Mouse (Mus musculus): Measurements from ENCODE around the gene Gm19426. TPM values are rescaled to one million over a fixed set of nuclear protein-coding genes. Genes with fewer than 3 reads are reported as not detected.

Gene Gm19426
- total and polyA plus RNA-seq, 2 experiments from 2014 or later, result 2.6 to 3.0 TPM

DNA sequence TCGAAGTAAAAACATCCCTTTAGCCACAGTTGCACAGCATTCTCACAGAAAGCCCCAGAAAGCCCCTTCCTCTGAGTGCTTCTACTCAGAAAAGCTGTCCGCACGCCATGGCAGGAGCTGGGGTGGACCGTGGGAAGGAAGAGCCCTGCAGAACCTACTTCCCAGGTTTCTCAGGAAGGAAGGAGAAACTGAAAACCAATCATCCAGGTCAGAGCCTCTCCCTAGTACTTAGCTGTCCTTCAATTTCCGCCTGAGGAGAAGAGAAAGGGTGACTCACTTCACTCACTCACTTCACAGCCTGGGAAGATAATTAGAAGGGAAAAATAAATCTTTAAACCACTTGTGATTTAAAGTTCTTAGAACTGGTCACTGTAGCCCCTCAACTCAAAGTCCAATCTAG is 39.1 kb downstream of the Gm19426 start:
- ATAC-seq (no peak), DNase-seq (no peak)
- Histone ChIP-seq H3K9ac (no peak overlapping the region), H3K4me1 (ENCODE audit: insufficient read depth) (0 out of 2 replicates have a peak, but pooled peaks cover 3% of the 10 kb centered on the region), H3K9me3 (ENCODE audit: low read length) (no peaks in the 10 kb centered on the region), H3K4me3 (ENCODE audit: low read depth, low read length) (no peak overlapping the region), H3K27me3 (ENCODE audit: insufficient read depth, low read length) (no peaks in the 10 kb centered on the region), H3K36me3 (ENCODE audit: insufficient read depth) (peaks cover 18% of the 10 kb centered on the region), H3K27ac (ENCODE audit: low read depth, low read length) (no peak overlapping the region), H3K4me2 (ENCODE audit: low read depth) (no peak overlapping the region)
- 77% methylated on average over 5 of the region's 5 CpGs for WGBS
- no peak for TF ChIP-seq CTCF (IDR thresholded peaks at IDR 0.05; ENCODE audit: low read depth)

- TF ChIP-seq CTCF (IDR thresholded peaks at IDR 0.05; ENCODE audit: low read depth), result no peak
- no peak overlapping the region for H3K4me2 ChIP-seq (ENCODE audit: low read depth)
- peaks cover 14% of the 10 kb centered on the region for H3K36me3 ChIP-seq (ENCODE audit: insufficient read depth)
- H3K4me3 ChIP-seq (ENCODE audit: low read depth, low read length), result no peak overlapping the region
- ATAC-seq (no peak), DNase-seq (no peak)
- no peaks in the 10 kb centered on the region for H3K4me1 ChIP-seq (ENCODE audit: insufficient read depth)
- H3K27me3 ChIP-seq (ENCODE audit: insufficient read depth, low read length), result no peaks in the 10 kb centered on the region
- no peak overlapping the region for H3K9ac ChIP-seq
- H3K27ac ChIP-seq (ENCODE audit: low read depth, low read length), result no peak overlapping the region
- H3K9me3 ChIP-seq (ENCODE audit: low read length), result no peaks in the 10 kb centered on the region
- WGBS, result 93% methylated on average over 1 of the region's 1 CpGs
These were observed 40.0 kb downstream of the Gm19426 start for GRCm38 (mm10) chr2:84703497-84703896.

DNA sequence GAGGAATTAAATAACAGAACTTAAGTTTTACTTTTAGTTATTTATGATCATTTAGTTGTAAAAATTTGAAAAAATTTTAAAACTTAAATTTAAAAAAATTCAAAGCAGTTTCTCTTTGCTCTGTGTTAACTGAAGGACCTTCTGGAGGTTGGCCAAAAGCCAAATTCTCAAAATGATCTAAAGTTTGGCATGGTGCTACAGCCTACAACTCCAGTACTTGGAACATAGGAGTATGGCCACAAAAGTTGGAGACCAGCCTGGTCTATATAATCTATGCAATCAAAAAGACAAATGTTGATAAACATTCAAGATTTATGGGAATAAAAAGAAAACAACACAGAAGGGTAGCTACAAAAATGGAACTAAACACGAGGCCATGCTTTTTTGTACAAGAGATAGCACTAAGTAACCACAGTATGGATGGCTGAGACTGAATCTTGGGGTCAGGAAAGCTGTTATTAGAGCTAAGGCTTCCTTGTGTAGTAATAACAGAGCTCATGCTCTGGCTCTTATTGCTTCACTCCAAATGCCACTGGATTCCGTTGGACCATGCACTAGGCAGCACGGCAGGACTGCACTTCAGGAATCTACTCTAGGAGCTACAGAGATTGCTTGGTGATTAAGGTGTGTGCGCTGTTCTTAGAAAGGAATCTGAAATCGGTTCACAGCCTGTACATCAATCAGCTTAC is 48.3 kb downstream of the Gm19426 start:
- Histone ChIP-seq H3K9ac (no peak overlapping the region), H3K27me3 (ENCODE audit: insufficient read depth, low read length) (no peaks in the 10 kb centered on the region), H3K4me1 (ENCODE audit: insufficient read depth) (no peaks in the 10 kb centered on the region), H3K36me3 (ENCODE audit: insufficient read depth) (peaks cover 46% of the 10 kb centered on the region), H3K4me3 (ENCODE audit: low read depth, low read length) (no peak overlapping the region), H3K9me3 (ENCODE audit: low read length) (no peaks in the 10 kb centered on the region), H3K27ac (ENCODE audit: low read depth, low read length) (no peak overlapping the region), H3K4me2 (ENCODE audit: low read depth) (no peak overlapping the region)
- DNase-seq, result no peak
- TF ChIP-seq CTCF (IDR thresholded peaks at IDR 0.05; ENCODE audit: low read depth), result no peak
- ATAC-seq, result peak; percentile 58; the same call in 1 of the 2 replicates
- 86% methylated on average over 5 of the region's 5 CpGs for WGBS

MicroRNAs within 50 kb of the gene (microRNA counts, 519-probe panel; counts per million panel counts)
- microRNA mmu-miR-130a, result 7,370 counts per million, percentile 94 among the panel's probes with 10 or more counts

Small RNAs within 50 kb of the gene (microRNA-seq; reads per million reads assigned to microRNA genes)
- gene Mir130a, result 19,535 to 24,895 reads per million in 2 experiments

Other genes starting within 250 kb of the Gm19426 start
- 86.2 and 87.7 TPM in 2 replicates for gene Ctnnd1, start 92.9 kb downstream of the Gm19426 start, total RNA-seq (2014; rRNA removed)
- 15.7 and 18.1 TPM in 2 replicates for gene Ctnnd1, start 92.9 kb downstream of the Gm19426 start, polyA plus RNA-seq (2015; fragmentation: Nextera tagmentation; extraction: Ambion mirVana)
- 0.10 TPM in 1 of 2 replicates, not detected in the other for gene Btbd18, start 84.6 kb downstream of the Gm19426 start, total RNA-seq (2014; rRNA removed)
- 0.13 and 0.25 TPM in 2 replicates for gene Btbd18, start 84.6 kb downstream of the Gm19426 start, polyA plus RNA-seq (2015; fragmentation: Nextera tagmentation; extraction: Ambion mirVana)
- 194 and 244 TPM in 2 replicates for gene Selenoh, start 72.9 kb downstream of the Gm19426 start, total RNA-seq (2014; rRNA removed)
- 228 and 259 TPM in 2 replicates for gene Selenoh, start 72.9 kb downstream of the Gm19426 start, polyA plus RNA-seq (2015; fragmentation: Nextera tagmentation; extraction: Ambion mirVana)
- gene Gm28635, start 65.6 kb downstream of the Gm19426 start, total RNA-seq (2014; rRNA removed), result not detected in 2 replicates
- not detected in 2 replicates for gene Gm28635, start 65.6 kb downstream of the Gm19426 start, polyA plus RNA-seq (2015; fragmentation: Nextera tagmentation; extraction: Ambion mirVana)
- gene Med19, start 65.3 kb downstream of the Gm19426 start, total RNA-seq (2014; rRNA removed), result 46.8 and 47.5 TPM in 2 replicates
- gene Med19, start 65.3 kb downstream of the Gm19426 start, polyA plus RNA-seq (2015; fragmentation: Nextera tagmentation; extraction: Ambion mirVana), result 45.8 and 48.7 TPM in 2 replicates
- 115 and 130 TPM in 2 replicates for gene Tmx2, start 64.5 kb downstream of the Gm19426 start, total RNA-seq (2014; rRNA removed)
- 206 and 248 TPM in 2 replicates for gene Tmx2, start 64.5 kb downstream of the Gm19426 start, polyA plus RNA-seq (2015; fragmentation: Nextera tagmentation; extraction: Ambion mirVana)
- gene Zdhhc5, start 28.5 kb downstream of the Gm19426 start, total RNA-seq (2014; rRNA removed), result 22.9 and 27.5 TPM in 2 replicates
- 13.1 TPM in 2 replicates for gene Zdhhc5, start 28.5 kb downstream of the Gm19426 start, polyA plus RNA-seq (2015; fragmentation: Nextera tagmentation; extraction: Ambion mirVana)
- gene Clp1, start 16.3 kb downstream of the Gm19426 start, total RNA-seq (2014; rRNA removed), result 13.2 and 18.7 TPM in 2 replicates
- 15.6 and 15.8 TPM in 2 replicates for gene Clp1, start 16.3 kb downstream of the Gm19426 start, polyA plus RNA-seq (2015; fragmentation: Nextera tagmentation; extraction: Ambion mirVana)
- gene Ypel4, start 9.6 kb downstream of the Gm19426 start, total RNA-seq (2014; rRNA removed), result 14.8 and 15.0 TPM in 2 replicates
- gene Ypel4, start 9.6 kb downstream of the Gm19426 start, polyA plus RNA-seq (2015; fragmentation: Nextera tagmentation; extraction: Ambion mirVana), result 7.4 and 9.3 TPM in 2 replicates
- gene Serping1, start 31.8 kb upstream of the Gm19426 start, total RNA-seq (2014; rRNA removed), result 9.1 and 19.2 TPM in 2 replicates
- gene Serping1, start 31.8 kb upstream of the Gm19426 start, polyA plus RNA-seq (2015; fragmentation: Nextera tagmentation; extraction: Ambion mirVana), result 23.1 and 24.8 TPM in 2 replicates
- 14.8 and 15.1 TPM in 2 replicates for gene Ube2l6, start 55.2 kb upstream of the Gm19426 start, total RNA-seq (2014; rRNA removed)
- gene Ube2l6, start 55.2 kb upstream of the Gm19426 start, polyA plus RNA-seq (2015; fragmentation: Nextera tagmentation; extraction: Ambion mirVana), result 14.9 and 18.1 TPM in 2 replicates
- 0.29 TPM in 1 of 2 replicates, not detected in the other for gene Smtnl1, start 79.0 kb upstream of the Gm19426 start, total RNA-seq (2014; rRNA removed)
- gene Smtnl1, start 79.0 kb upstream of the Gm19426 start, polyA plus RNA-seq (2015; fragmentation: Nextera tagmentation; extraction: Ambion mirVana), result 0.17 TPM in 1 of 2 replicates, not detected in the other
- gene Timm10, start 83.3 kb upstream of the Gm19426 start, total RNA-seq (2014; rRNA removed), result 67.3 and 74.6 TPM in 2 replicates
- gene Timm10, start 83.3 kb upstream of the Gm19426 start, polyA plus RNA-seq (2015; fragmentation: Nextera tagmentation; extraction: Ambion mirVana), result 97.7 and 116 TPM in 2 replicates
- gene Slc43a1, start 95.2 kb upstream of the Gm19426 start, total RNA-seq (2014; rRNA removed), result 0.92 and 3.0 TPM in 2 replicates
- 0.91 and 0.94 TPM in 2 replicates for gene Slc43a1, start 95.2 kb upstream of the Gm19426 start, polyA plus RNA-seq (2015; fragmentation: Nextera tagmentation; extraction: Ambion mirVana)
- 17.7 and 23.7 TPM in 2 replicates for gene Rtn4rl2, start 143.1 kb upstream of the Gm19426 start, total RNA-seq (2014; rRNA removed)
- 25.8 and 26.1 TPM in 2 replicates for gene Rtn4rl2, start 143.1 kb upstream of the Gm19426 start, polyA plus RNA-seq (2015; fragmentation: Nextera tagmentation; extraction: Ambion mirVana)
- 2.2 and 7.6 TPM in 2 replicates for gene Slc43a3, start 192.9 kb upstream of the Gm19426 start, total RNA-seq (2014; rRNA removed)
- gene Slc43a3, start 192.9 kb upstream of the Gm19426 start, polyA plus RNA-seq (2015; fragmentation: Nextera tagmentation; extraction: Ambion mirVana), result 3.5 and 3.8 TPM in 2 replicates
- not detected in 2 replicates for gene Prg2, start 236.8 kb upstream of the Gm19426 start, total RNA-seq (2014; rRNA removed)
- not detected in 2 replicates for gene Prg2, start 236.8 kb upstream of the Gm19426 start, polyA plus RNA-seq (2015; fragmentation: Nextera tagmentation; extraction: Ambion mirVana)
- not detected in 2 replicates for gene Prg3, start 244.6 kb upstream of the Gm19426 start, total RNA-seq (2014; rRNA removed)
- gene Prg3, start 244.6 kb upstream of the Gm19426 start, polyA plus RNA-seq (2015; fragmentation: Nextera tagmentation; extraction: Ambion mirVana), result not detected in 2 replicates